Mouse (Mus musculus) olfactory bulb, adult 2 months (tissue): ENCODE results near the gene Zfp511.

Source experiments
- CTCF ChIP-seq: fragments of 200-500 bp; IDR thresholded peaks from 2 replicates; pipeline ENCODE4 v1.5.1; 2012; ENCODE audit warnings: low read depth, mild to moderate bottlenecking, low read length, moderate library complexity; ENCODE audit not compliant: insufficient read depth
- POLR2A ChIP-seq: fragments of 200-500 bp; IDR thresholded peaks from 2 replicates; pipeline ENCODE4 v1.6.1; 2012; ENCODE audit warnings: mild to moderate bottlenecking, low read depth, low read length, moderate library complexity; ENCODE audit not compliant: insufficient read depth

- TF ChIP-seq CTCF (0 out of 2 replicates have a peak, but pooled peaks have one; percentile 33), POLR2A (no peak)
Observed at GRCm38 (mm10) chr7:140063092-140063491, 26.9 kb downstream of the Zfp511 start.
